Mouse (Mus musculus) embryo, embryonic 10 days (tissue): Measurements from ENCODE around the gene Tnf.
"Not testable (repeated sequence)": the region's sequence is repeated elsewhere in the genome, so short reads cannot be mapped to it uniquely, and the experiment has no call there.

ENCODE experiments used
- DNase-seq: peaks from one replicate; pipeline ENCODE4 v3.0.0-alpha.2; 2015; ENCODE audit warnings: low spot score

Gene Tnf

DNA sequence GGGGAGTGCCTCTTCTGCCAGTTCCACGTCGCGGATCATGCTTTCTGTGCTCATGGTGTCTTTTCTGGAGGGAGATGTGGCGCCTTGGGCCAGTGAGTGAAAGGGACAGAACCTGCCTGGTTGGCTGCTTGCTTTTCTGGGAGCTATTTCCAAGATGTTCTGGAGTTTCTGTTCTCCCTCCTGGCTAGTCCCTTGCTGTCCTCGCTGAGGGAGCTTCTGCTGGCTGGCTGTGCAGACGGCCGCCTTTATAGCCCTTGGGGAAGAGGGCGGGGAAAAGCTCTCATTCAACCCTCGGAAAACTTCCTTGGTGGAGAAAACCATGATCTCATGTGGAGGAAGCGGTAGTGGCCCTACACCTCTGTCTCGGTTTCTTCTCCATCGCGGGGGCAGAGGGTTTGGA is at the start of gene Tnf:
TSS of gene Tnf (minus strand) at position 221 of the 400 bp plus-strand sequence.
- no peak for DNase-seq

DNA sequence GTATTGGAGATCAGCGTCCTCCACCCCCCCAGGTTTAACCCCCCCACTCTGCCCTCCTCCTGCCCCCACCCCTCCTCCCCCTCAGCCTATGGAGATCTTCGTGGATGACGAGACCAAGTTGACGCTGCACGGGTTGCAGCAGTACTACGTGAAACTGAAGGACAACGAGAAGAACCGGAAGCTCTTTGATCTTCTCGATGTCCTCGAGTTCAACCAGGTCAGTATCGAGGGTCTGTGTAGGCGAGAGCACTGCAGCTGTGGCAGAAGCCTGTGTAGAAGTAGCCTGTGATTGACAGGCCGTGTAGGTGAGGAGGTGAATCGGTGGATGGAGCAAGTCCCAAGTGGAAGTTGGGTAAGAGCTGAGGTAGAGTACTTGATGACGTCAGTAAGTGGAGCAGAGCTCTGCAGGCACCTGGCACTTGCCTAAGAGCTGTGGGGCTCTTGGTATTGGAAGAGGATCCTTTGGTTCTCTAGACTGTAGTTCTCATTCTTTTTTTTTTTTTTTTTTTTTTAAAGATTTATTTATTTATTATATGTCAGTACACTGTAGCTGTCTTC is 49.4 kb upstream of the Tnf start:
- DNase-seq, result no peak

DNA sequence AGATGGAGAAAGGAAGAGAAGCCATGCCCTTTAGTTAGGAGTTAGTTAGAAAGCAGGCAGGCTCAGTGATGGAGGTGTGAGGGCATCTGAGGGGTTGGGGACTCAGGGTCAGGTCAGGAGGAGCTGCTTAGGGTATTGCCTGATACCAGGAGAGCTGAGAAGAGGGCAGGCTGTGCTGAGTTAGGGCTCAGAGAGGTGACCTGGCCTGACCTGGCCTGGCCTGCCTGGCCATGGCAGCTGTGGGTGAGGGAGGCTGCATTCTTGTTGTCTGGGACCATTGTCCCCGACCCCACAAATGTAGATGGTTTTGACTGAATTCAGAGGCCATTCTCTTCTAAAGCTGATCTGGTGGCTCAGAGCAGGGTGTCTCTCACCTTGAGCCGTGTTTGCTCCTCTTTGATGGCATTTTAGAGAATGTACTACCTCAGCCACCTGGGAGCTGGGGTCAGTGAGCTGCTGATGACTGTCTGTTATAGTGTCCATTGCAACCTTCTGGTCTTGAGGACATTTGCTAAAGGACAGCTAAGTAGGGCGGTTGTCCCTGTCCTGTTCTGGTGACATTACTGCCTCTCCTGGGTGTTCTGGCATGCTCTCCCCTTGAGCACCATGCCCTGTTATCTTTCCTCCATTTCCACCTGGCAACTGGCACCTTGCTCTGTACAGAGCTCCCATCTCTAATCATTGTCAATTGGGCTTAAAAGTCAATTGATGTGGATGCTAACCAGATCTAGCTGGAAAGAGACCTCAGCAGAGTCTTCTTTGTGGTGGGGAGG is 48.7 kb upstream of the Tnf start:
- DNase-seq, result no peak

DNA sequence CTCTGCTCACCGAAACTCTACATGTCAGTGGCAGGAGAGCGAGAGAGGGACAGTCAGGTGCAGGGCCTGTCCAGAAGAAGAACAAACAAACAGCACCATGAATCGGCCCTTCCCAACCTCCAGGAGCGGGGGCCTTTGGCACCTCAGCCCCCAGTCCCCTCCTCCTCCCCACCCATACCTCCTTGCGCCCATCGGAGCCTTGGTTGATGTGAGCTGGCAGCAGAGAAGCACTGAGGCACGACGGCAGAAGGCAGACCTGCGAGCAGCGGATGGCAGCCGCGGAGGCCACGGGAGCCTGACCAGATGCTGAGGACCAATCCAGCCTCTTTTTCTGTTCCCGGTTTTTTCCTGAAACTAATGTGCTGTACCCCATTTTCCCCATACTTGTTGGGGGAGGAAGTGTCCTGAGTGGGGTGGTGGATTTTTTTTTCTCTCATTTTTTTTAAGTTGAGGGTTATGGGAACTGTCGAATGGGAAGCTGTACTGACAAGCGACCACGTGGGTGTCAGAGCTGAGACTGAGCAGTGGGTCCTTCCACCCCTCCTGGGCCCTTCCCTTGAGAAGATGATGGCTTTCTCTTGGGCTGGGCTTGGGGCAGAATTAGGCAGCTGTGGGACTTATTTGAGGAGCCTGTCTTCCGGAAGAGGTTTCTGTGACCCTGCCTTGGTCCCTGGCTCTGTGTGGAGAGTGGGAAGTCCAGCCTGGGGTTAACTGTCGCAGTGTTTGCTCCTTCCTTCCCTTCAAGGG is 47.8 kb upstream of the Tnf start:
- no peak for DNase-seq

DNA sequence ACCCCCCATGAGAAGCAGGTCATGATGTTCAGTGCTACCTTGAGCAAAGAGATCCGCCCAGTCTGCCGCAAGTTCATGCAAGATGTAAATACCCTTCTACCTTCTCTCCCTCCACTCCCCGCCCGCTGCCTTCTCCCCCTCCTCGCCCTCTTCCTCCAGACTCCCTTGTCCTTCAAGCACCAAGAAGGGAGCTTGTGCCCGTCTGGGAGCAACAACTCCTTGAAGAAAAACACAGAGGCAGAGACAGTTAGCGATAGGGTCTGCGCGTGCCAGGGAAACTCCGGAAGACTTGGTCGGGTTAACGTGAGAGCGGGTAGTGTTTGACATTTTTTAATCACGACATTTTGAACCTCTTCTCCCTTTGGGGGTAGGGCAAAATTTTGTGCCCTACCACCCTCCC is 47.2 kb upstream of the Tnf start:
- DNase-seq, result no peak

DNA sequence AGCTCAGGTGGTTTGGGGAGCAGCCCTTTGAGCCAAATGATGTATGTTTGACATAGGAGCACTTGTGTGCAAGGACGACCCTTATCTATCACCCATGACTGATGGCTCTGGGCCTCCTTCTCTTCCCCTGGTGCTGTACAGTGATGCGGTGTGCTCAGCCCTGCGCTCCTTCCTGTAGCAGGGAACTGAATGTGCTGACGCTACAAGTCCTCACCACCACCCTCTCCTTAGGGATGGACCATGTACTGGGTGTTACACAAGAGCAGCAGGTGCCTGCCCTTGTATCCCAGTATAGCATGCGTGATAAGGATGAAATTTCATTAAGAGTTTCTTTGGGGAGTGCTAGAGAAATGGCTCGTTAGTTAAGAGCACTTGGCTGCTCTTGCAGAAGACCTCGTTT is 45.3 kb upstream of the Tnf start:
- no peak for DNase-seq

DNA sequence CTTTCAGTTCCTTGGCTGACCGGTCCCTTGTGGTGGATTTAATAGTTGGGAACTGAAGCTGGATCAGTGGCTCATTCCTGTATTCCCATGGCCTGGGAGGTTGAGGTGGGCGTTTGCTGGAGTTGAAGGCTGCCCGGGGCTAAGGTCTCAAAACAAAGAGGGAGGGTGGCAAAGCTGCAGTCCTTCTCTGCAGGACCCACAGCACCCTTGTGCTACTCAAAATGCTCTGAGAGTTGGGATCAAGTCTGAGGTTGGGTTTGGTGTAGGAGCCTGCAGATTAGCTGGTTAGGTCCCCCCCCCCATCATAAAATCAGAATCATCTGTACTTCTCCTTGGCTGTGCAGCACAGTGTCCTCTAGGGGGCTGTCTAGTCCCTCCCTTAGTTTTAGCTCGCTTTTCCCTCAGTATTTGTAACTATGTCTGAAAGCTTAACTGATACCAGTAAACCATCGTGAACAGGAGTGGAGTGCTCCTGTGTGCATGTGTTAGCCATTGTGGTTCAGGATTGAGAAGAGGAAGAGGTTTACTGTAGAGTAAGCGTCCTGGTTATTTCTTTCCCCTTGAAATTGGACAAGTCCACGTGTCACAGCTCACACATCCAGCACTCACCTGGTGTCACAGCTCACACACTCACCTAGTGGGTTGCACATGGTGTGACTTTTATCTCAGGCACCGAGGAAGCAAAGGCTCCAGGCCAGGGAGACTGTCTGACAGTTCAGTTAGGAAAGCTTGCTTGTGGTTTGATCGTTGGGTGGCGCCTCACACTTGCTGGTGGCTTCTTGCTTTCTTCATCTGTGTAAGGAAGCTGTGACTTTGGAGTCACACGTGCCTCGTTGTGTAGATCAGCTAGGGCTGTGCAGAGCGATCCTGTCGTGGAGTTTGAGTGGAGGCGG is 44.2 kb upstream of the Tnf start:
- DNase-seq, result no peak

DNA sequence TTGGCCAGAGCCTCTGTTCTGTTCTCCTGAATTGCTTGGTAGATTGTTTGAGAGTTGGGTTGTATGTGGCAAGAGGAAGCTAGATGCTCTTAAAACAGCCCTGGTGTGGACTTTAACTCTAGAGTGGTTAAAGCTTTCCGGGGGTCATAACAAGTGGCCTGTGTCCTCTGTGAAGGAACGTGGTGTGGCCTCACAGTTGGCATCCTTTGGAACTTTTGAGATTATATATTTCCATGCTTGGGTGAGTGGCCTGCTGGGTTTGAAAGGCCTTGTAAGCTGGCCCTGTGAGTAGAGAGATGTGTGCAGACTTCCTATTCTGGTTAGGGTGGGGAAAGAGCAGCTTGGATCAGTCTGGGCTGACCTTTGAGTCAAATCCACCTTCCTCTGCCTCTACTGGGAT is 43.2 kb upstream of the Tnf start:
- no peak for DNase-seq

DNA sequence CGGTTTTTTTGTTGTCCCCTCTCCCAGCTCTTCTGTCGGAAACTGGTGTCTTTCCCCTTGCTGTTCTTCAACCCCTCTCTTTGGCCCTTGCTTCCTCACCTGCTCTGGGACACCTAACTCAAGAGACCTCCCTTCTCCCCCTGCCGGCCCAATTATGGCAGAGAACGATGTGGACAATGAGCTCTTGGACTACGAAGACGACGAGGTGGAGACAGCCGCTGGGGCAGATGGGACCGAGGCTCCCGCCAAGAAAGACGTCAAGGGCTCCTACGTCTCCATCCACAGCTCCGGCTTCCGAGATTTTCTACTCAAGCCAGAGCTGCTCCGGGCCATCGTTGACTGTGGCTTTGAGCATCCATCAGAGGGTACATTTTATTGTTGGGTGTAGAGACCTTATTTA is 41.3 kb upstream of the Tnf start:
- DNase-seq, result no peak

DNA sequence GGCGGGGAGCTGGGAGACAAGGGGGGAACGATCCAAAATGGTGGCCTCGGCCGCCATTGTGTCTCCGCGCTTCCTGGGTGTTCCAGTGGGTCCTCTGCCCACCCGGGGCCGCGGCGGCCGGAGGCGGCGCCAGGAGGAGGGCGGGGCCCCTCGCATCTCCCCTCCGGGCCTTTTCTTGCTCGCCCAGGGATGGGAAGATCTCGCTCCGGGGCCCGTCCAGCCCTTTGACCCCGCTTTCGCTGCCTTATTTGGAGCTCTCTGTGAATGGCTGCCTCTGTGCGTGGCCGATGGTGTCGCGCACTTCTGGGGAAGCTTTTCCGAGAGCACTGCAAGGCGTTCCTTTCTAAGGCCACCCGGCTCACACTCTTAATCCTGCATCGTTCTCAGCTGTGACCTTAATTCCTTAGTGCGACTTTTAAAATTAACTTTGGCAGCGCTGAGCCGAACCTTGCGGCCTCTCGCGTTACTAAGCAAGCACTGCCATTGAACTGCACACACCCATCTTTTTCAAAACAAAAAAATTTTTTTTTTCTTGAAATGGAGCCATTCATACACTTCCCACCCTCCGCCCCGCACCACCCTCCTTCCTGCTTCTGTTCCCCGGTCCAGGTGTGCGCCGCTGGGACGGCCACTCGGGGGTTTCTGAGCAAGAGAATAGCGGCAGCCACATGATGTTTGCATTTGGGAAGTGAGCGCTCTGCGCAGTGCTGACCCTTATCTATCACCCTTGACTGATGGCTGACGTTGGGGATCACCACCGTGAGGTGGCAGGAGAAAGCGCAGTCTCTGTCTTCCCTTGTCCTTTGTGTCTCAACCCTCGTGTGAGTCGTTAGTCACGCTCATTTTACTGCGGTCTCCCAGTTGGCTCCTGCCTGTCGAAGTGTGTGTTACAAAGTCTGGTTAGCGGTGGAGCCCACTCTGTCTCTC is 40.5 kb upstream of the Tnf start:
- DNase-seq, result peak; percentile 84

DNA sequence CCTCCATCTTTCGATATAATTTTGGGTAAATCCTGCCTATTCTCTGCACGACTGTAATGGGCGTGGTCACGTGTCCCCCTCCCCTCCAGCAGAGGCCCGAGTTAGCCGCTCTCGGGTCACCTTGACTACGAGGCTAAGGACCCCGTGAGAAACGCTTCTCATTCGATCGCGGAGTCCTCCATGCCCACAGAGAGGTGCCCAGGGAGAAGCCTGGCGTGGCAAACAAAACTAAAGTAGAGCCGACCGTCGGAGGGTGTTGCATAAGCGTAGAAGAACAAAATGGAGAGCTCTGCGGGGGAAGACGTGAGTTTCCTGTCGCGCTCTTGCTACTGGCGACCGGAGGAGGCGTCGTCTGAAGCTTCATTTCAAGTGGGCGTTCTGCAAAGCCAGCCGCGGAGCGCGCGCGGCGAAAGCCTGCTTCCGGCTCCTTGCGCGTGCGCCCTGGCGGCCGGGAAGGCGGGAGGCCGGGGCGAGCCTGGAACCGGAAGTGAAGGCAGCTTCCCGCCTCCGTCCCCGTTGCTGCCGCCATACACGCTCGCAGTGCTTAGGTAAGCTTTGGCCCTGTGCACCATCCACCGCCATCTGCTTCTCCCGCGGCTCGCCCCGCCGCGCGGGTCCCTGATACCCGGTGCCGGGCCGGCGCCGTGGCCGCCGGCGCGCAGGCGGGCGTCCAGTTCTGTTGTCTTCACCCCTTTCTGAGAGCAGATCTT is 39.7 kb upstream of the Tnf start, which contains the start of gene Ddx39b:
TSS of gene Ddx39b (plus strand) at position 442 of the 710 bp plus-strand sequence.
- DNase-seq, result peak; percentile 97

DNA sequence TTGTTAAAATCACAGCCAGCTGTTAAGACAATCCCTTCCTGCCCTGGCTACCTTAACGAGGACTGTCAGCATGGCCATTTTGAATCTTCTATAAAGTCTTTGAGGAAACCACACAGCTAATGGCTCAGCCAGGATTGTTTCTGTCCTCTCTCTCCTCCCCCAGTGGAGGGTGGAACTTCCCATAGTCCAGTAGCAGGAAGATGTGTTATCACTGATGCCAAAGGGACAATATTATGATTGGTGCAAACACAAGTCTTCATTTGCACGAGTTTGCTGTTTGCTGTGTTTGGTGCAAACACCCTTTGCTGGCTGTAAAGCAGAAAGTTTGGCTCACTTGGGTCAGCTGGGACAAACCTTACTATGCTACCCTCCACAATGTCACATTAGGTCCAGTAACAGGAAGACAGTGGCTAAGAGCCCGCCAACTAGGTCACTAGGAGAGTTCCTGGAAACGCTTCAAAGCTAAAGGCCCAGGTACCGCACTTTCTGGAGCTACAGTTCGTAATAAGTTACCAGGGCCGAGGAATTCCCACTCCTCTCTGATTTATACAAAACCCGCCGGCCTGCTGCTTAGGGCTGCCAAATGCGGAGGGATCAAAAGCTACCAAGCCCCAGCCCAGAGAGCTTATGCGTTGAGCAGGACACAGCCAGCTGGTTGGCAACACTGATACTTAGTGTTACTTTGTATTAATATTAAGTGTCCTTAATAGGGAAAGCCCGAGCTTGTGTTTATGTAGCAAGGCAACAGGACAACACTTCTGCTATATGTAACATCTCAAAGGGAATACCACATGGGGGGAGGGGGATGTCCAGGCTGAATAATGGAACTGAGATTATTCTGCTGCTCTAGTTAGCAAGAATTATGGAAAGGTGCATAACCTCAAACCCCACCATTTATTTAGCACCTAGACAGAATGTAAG is 38.8 kb upstream of the Tnf start:
- DNase-seq, result no peak

DNA sequence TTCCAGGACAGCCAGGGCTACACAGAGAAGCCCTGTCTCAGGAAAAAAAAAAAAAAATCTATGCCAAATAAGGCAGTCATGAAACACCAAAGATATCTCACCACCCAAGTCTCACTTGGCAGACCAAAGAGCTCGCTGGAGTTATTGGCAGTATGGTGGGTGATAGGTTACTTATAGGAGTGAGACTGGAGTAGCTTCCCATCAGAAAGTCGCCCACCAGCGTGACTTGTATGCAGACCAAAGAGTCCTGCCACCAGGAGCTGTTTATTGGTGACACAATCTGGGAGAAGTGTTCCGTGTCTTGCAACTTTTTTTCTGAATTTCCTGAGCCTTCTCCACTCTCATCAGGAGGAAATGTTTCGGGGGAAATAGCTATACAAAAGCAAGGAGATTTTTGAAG is 37.9 kb upstream of the Tnf start:
- no peak for DNase-seq

DNA sequence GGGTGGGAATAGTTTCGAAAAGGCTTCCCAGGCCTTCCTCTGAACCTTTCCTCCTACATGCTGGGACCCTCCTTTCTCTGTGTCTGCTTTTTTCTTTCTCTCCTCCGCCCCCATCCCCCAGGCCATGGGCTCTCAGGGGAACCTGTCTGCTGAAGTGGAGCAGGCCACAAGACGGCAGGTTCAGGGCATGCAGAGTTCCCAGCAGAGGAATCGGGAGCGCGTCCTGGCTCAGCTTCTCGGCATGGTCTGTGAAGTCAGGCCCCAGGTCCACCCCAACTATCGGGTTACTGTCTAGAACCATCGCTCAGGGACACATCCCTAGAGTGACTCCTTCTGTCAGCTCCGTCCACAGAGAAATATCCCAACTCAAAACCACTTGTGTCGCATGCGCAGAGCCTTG is 35.7 kb upstream of the Tnf start:
- no peak for DNase-seq

DNA sequence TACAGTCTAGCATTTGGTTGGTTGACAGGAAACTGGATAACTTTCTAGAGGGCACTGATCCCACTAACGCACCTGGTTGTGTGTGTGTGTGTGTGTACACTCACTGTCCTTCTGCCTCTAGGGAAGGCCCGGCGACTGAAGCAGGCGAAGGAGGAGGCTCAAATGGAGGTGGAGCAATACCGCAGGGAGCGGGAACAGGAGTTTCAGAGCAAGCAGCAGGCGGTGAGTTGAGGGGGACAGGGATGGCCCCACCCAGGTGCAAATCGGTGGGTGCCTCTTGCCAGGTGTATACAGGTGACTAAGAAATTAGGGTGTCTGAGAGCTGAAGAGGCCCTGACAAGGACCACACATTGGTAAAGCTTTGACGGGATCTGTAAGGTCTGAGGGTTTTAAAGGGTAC is 35.2 kb upstream of the Tnf start:
- DNase-seq, result no peak

DNA sequence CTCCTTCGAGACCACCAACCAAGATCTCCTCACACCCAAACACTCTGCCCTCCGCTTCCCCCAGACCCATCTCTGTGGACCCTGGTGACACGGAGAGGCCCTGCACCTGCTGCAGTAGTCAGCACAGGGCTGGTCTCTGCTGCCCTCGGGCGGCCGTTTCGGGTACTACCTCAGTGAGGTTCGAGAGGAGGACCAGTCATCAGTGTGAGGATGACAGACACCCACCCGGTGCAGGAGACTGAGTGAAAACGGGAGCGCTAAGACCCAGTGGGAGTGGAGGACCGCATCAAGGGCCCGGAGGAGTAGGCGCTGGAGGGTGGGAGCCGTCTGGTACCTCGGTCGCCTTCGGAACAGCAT is 34.6 kb upstream of the Tnf start:
- DNase-seq, result peak; percentile 92

DNA sequence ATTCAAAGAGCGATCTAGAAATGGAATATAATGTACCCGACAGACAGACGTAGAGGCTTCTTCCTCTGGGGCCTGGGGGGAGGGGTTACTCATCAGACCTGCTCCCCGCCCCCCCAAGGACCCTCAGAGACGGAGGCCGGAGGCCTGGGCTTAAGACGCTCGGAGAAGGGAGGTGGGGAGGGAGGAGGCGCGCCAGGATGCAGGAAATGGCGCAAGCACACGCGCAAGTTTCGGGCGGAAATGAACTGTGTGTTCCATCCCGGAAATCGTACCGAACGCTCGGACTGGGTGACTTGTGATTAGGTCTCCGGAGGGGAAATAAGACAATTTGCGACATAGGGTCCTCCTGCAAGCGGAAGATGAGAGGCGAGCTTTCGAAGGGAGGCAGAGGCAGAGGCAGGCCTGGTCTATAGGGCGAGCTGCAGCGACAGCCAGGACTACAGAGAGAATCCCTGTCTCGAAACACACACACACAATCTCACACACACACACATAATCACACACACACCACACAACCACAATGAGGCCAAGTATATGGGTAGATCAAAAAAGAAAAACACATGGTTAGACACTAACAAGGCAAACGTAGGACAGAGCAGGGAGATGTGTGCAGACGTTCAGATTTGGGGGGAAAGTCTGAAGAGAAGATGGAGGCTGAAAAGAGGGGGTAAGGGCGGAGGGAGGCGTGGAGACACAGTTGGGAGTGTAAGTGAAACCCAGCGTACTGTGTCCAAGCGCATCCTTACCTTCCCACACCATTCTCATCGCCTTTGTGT is 34.0 kb upstream of the Tnf start, which contains the start of gene Nfkbil1:
TSS of gene Nfkbil1 (minus strand) at position 179 of the 776 bp plus-strand sequence.
- DNase-seq, result peak; percentile 96

DNA sequence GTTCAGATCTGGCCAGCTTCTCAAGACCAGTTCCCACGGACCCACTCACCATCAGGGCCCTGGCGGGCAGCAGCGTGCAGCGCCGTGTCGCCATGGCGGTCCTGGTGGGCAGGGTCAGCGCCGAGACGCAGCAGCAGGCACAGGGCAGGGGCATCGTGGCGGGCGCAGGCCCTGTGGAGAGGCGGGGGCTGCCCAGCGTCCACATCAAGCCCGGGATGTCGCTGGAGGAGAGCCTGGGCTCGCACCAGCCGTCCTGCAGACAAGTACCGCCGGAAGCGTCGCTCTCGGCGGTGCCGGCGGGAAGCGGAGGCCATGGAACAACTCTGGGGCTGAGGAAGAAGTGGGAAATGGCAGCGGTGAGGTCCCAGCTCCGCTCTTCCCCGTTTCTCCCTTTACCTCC is 33.1 kb upstream of the Tnf start:
- DNase-seq, result peak; percentile 75

DNA sequence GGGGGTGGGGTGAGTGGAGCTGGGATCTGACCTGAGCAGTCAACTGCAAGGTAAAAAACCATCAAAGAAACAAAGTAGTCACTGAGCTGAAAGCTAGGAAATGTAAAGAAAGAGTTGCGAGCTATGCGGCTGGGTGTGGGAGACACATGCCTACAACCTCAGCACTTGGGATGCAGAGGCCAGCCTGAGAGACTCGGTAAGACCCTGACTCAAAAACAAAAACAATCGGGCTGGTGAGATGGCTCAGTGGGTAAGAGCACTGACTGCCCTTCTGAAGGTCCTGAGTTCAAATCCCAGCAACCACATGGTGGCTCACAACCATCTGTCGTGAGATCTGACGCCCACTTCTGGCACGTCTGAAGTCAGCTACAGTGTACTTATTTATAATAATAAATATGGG is 32.3 kb upstream of the Tnf start:
- not testable (repeated sequence) for DNase-seq
